Mouse (Mus musculus) gastrocnemius, adult 8-10 months (tissue): Measurements from ENCODE around the gene Bnip2. TPM values are rescaled to one million over a fixed set of nuclear protein-coding genes. Genes with fewer than 3 reads are reported as not detected.

ENCODE experiments used
- DNase-seq, 2 experiments: peaks; one replicate each; pipeline ENCODE4 v3.0.0; 2022; ENCODE audit warnings: low spot score in 2 of 2
- total RNA-seq, 4 experiments: library from RNA; stranded (reverse); gene quantifications; 2 replicates each; pipeline ENCODE4 v1.2.4; 2022

Gene Bnip2
- 10 to 100 TPM; 77.2 to 83.2 (median 79.7) TPM for total RNA-seq

- DNase-seq: peak; percentile 90 to 93
Observed at GRCm38 (mm10) chr9:69989303-69990121, at the start of gene Bnip2. Gene Bnip2, plus strand, starts transcription at chr9:69989466.

- DNase-seq: no peak
Observed at GRCm38 (mm10) chr9:69940839-69941490, 48.3 kb upstream of the Bnip2 start.

- no peak for DNase-seq
Observed at GRCm38 (mm10) chr9:69941556-69941955, 47.7 kb upstream of the Bnip2 start.

- DNase-seq: peak in 1 of 2 experiments; percentile 13
Observed at GRCm38 (mm10) chr9:69948964-69949363, 40.3 kb upstream of the Bnip2 start.

- no peak for DNase-seq
Observed at GRCm38 (mm10) chr9:69949641-69950040, 39.6 kb upstream of the Bnip2 start.

GRCm38 (mm10) chr9:69961007-69961406, 28.3 kb upstream of the Bnip2 start:
- DNase-seq: no peak

GRCm38 (mm10) chr9:69964370-69964769, 24.9 kb upstream of the Bnip2 start:
- no peak for DNase-seq

- DNase-seq: no peak
Observed at GRCm38 (mm10) chr9:69985526-69985925, 3.7 kb upstream of the Bnip2 start.

GRCm38 (mm10) chr9:69986063-69986462, 3.2 kb upstream of the Bnip2 start:
- no peak for DNase-seq

- DNase-seq: no peak
Observed at GRCm38 (mm10) chr9:69986571-69986970, 2.7 kb upstream of the Bnip2 start.

- DNase-seq: peak; percentile 13 to 38
Observed at GRCm38 (mm10) chr9:69987579-69987978, 1.7 kb upstream of the Bnip2 start.

GRCm38 (mm10) chr9:69988706-69989302, 462 bp upstream of the Bnip2 start:
- DNase-seq: no peak

- DNase-seq: no peak
Observed at GRCm38 (mm10) chr9:69990346-69990745, 1.1 kb downstream of the Bnip2 start.

GRCm38 (mm10) chr9:69992841-69993277, 3.6 kb downstream of the Bnip2 start:
- no peak for DNase-seq

GRCm38 (mm10) chr9:69993479-69993878, 4.2 kb downstream of the Bnip2 start:
- DNase-seq: no peak

GRCm38 (mm10) chr9:69994547-69994946, 5.3 kb downstream of the Bnip2 start:
- no peak for DNase-seq

GRCm38 (mm10) chr9:69999318-69999717, 10.1 kb downstream of the Bnip2 start:
- DNase-seq: no peak

GRCm38 (mm10) chr9:70003516-70003915, 14.2 kb downstream of the Bnip2 start:
- no peak for DNase-seq

- no peak for DNase-seq
Observed at GRCm38 (mm10) chr9:70006984-70007383, 17.7 kb downstream of the Bnip2 start.

- no peak for DNase-seq
Observed at GRCm38 (mm10) chr9:70007506-70008248, 18.4 kb downstream of the Bnip2 start.

GRCm38 (mm10) chr9:70009754-70010304, 20.6 kb downstream of the Bnip2 start:
- no peak for DNase-seq
